Mouse (Mus musculus): ENCODE results near the gene Blvrb.

Blvrb gene

DNA sequence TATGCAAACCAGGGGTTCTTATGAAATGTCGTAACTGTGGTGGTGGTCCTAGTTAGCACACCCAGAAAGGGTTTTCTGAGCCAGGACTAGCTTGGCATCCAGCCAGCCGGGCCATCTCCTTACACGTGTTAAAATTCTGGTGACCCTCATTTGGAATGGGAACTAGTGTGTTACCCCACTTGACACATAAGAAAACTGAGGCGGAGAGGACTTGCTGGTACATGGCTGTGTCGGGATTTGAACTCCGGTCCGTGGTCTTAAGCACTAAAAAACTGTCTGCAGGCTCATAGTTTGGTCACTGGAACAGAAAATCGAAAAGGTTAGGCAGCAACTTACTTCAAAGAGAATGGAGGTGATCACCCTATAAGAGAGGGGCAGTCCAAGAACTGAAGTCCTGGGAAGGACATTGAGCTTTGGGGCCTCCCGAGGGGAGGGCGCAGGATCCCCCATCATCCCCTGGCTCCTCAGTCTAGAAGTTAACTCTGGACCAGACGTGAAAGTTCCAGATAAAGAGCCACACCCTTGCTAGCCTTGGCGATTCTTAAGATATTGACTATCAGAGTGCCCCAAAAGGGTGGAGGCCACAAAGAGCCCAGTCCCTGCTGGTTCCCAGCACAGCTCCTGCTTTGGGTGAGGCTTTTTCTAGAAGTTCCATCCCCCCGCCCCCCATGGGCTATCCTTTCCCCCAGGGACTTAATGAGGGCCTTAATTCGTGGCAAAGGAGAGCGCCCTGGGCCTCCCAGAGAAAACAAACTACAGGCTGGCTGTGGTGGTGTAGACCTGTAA, 836 bp downstream of the Blvrb start:
- DNase-seq (ENCODE audit: extremely low spot score, low spot score), result no peak

DNA sequence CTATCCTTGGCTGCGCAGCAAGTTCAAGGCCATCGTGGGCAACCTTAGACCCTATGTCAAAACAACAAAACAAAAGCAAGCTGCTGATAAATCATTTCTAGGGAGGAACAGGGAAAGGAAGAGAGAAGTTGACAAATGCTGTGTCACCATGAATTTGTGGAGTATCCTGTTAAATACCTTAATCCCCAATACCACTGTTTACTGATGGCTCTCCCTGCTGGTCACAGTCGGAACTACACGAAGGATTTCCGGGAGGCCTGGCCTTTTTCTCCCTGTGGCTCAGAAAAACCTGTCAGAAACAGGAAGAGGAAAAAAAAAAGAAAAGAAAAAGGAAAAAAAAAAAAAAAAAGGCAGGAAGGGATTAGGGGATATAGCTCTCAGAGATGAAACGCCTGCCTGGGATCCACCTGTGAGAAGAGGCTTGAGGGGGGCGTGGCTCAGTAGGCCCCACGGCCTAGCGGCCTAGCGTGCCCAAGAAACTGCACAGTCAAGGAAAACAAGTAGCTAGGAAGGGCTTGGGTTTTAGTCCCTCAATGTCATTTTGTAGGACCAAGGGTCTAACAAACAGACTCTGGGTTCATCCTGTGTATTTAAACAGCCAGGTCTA, 1.6 kb downstream of the Blvrb start:
- peak; percentile 36 for DNase-seq (ENCODE audit: extremely low spot score, low spot score)

DNA sequence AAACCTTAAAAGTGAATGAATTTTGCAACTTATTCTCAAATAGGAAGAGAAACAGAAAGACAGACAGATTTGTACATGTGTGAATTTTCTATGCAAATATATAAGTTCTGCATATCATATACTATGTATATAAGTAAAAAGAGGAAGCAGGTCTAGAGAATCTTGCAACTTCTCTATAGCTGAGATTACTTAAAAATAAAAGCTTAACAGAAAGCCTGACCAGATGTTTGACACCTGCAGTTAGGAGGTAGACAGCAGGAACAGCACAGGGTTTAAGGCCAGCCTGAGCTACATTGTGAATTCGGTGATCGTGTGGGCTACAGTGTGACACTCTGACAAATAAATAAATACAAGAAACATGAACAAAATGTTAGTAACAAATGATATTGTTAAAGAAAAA, 3.6 kb downstream of the Blvrb start:
- DNase-seq (ENCODE audit: extremely low spot score, low spot score), result no peak

DNA sequence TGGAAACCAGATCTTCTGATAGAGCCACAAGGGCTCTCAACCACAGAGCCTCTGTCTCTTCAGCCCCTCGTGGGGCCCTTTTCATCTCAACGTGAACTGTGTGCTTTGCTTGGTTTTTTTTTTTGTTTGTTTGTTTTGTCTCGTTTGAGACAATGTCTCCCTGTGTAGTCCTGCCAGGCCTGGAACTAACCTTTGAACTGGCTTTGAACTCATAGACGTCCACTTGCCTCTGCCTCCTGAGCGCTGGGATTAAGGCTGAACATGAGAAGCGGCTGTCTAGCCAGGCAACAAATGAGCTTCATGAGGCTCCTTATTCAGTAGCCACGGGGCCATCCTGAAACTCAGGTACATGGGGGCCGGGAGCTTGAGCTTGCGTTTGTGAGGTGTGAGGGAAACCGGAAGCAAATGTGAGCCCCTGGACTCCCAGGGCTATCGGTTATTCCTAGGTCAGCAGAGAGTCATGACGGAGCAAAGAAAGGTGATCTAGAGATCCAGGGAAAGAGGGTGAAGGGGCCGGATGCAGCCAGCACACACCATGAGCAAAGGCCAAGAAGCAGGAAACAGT, 4.5 kb downstream of the Blvrb start:
- DNase-seq (ENCODE audit: extremely low spot score, low spot score), result no peak

DNA sequence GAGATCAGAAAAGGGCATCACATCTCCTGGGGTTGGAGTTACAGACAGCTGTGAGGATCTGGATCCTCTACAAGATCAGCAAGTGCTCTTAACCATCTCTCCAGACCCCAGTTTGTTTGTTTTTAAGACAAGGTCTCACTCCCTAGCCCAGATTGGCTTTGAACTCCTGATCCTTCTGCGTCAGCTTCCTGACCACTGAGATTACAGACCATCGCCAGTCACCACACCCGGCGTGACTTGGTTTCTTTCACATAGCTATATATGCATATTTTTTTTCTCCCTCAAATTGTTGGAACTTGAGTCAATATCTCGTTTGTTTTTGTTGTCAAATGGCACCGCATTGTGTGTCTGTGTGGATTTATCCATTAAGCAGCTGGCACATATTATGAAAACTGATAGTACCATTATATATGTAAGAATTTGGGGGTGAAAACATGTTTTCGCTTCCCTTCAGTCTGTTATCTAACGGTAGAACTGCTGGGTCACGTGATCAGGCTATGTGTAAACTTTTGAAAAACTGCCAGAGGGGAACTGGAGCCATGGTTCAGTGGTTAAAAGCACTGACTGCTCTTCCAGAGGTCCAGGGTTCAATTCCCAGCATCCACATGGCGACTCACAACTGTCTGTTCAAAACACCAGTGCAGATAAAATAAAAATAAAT, 6.8 kb downstream of the Blvrb start:
- no peak for DNase-seq (ENCODE audit: extremely low spot score, low spot score)

DNA sequence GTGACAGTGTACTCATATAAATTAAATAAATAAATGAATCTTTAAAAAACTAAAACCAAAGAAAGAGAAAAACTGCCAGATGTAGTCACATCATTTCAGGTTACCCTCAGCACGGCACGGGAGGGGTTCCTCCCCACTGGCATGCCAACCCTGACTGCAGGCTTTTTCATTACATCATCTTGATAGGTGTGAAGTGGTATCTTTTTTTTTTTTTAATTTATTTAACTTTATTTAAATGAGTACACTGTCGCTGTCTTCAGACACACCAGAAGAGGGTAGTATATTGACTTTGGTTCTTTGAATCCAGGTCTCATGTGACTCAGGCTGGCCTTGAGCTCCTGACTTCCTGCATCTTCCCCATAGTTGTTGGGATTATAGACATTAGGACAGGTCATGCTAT, 7.5 kb downstream of the Blvrb start:
- no peak for DNase-seq (ENCODE audit: extremely low spot score, low spot score)

DNA sequence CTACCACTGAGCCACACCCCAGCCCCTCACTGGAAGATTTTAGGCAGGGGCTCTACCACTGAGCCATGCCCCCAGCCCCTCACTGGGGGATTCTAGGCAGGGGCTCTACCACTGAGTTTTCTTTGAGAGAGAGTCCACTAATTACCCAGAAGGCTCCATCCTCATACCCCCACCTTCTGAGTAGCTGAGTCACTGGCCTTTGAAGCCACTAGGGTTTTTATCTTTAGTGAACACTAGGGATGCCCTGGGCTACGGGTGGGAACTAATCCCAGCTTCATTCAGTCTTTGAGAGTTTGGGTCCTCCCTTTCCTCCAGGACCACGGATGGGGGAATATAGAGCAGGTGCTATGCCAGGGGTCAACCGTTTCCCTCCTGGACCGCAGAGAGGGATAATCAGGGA, 10.8 kb downstream of the Blvrb start:
- DNase-seq (ENCODE audit: extremely low spot score, low spot score), result no peak

DNA sequence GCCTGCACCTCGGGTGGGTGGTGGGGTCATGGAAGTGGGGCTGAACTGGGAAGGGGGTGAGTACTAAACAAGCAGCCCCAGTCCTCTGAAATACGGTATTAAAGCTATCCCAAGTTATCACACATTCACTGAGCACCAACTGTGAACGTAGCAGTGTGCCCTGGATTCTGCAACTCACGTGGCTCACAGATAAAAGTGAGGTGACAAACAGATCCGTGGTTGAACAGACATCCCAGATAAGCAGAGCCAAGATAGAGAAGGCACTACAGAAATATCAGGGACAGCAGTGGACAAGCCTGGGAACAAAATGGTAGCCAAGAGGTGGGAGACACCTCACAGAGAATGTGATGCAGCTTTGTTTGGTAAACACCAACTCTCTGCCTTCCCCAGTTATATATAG, 11.9 kb downstream of the Blvrb start:
- no peak for DNase-seq (ENCODE audit: extremely low spot score, low spot score)

DNA sequence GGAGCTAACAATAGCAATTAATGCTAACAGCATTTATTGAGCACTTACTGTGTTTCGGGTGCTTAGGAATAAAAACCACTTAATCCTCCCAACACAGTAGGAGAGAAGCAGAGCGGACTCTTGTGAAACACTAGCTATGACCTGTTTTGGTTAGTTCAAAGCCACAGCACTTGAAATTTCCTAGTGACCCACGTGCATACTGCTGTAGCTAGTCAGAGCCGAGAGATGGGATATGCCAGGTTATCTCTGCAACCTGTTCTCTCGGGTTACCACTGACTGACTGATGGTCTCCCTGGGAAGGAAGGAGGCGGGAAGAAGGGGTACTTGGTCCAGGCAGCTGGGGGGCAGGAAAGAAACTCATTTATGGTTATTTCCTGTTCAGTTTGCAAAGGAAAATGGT, 12.7 kb downstream of the Blvrb start:
- no peak for DNase-seq (ENCODE audit: extremely low spot score, low spot score)

DNA sequence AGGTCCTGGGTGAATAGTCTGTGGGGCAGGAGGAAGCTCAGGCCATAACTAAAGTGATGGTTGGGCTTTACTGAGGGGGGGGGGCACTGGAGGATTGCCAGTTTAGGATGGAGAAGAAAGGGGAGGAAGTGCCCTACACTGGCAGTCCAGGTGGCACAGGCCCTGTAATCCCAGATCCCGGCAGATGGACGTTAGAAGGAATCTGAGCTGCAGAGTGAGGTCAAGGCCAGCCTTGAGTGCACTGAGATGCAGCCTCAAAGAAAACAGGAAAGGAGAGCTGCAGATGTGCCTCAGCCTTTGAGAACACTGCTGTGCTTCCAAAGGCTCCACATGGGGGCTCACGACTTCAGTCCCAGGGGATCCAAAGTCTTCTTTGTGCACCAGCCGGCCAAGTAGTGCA, 19.9 kb downstream of the Blvrb start:
- no peak for DNase-seq (ENCODE audit: extremely low spot score, low spot score)

DNA sequence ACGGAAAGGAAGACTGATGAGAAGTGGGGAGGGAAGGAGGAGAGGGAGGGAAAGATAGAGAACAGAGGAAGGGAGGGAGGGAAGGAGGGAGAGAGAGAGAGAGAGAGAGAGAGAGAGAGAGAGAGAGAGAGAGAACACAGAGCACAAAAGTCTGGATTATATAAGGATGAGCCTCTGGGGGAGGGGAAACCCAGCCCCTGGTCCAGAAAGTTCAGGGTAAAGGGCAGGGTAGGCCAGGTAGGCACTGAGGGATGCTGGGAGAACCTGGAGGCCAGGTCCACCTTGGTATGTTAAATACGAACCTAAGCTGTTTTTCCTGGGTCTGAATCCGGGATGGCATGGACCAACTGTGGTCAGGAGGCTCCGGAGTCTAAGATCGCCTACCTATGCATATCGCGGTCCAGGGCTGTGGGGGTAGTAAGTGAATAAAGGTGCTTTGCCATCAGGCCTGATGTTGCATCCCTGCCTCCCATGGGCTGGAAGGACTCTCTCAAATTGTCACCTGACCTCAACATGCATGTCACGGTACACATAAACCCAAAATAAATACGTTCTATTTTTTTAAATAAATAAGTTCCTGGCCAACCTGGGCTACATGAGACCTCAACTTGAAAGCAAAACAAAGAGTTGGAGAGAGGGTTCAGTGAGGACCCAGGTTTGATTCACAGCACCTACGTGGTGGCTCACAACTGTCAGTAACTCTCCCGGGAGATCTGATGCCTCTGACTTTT, 23.8 kb downstream of the Blvrb start:
- DNase-seq (ENCODE audit: extremely low spot score, low spot score), result no peak

DNA sequence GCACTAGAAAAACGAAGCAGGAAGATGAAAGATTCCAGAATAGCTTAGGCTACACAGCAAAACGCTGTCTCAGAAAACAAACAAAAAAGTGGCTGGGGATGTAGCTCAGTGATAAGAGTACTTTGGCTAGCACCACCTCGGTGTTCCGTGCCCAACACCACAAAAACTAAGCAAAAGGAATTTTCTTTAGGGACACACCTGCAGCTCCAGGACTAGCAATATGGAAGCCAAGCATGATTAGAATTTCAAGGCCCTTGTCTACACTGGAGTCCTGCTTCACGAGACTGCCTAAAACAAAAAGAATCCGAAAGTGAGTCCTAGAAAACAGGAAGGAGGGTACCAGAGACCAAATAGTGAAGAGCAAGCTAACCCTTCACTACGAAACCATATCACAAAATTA, 24.8 kb downstream of the Blvrb start:
- no peak for DNase-seq (ENCODE audit: extremely low spot score, low spot score)

DNA sequence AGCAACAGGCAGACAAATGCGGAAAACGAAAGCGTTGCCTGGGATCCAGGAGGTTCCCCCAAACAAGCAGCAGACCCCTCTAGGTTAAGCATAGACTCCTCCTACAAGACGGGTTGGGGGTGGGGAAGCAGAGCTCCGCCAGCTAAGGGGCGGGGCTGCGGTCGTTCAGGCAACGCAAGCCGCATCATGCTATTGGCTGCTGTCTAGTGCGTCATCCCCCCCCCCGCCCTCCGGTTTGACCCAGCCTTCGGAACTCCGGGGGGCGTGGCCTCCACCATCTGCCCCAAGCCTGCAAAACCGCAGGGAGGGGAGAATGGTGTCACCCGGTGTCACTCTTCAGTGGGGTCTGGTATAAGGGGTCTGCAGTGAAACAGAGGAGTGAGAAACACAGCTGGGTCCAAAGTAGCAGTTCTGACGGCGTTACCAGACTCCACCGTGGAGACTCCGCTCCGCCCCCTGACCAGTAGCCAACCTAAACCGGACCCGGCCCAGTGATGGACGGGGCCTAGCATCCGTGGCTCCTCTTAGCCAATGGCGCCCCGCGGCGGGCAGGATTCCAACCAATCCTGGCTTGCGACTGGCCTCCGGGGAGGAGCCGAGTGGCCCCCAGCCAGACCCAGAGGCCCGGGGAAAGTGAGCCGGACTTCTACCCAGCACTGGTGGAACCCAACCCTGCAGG, 25.5 kb downstream of the Blvrb start, which contains the start of gene Sertad3:
Sertad3 (plus strand) TSS at position 613 of the 679 bp plus-strand sequence.
- DNase-seq (ENCODE audit: extremely low spot score, low spot score), result peak; percentile 99

DNA sequence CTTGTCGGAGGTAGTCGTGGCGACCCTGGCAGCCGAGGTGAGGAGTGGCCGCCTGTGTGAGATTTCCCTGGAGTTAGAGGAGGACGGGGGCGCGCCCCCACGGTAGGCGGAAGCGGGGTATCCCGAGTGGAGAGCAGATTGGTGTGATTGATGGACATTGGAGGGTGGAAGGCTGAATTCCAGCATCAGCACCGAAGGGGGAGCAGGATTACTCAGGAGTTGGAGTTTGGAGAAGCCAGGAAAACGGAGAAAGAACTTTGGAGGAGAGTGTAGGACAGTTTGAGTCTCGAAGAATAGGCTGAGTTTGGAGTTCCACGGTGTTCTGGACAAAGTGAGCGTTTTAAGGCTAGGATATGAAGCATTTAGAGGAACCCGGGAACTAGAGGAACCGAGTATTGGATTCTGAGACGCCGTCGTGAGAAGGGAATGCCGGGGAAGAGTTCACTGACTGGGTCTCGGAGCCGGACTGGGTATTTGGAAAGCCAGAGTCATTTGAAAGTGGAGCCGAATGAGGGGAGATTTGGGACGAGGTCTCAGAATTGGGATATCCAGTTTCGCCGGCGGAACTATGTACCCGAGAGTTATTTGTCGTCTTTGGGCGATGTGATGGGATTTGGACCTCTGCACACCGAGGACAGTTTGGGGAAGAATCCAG, 26.2 kb downstream of the Blvrb start:
- DNase-seq (ENCODE audit: extremely low spot score, low spot score), result no peak

DNA sequence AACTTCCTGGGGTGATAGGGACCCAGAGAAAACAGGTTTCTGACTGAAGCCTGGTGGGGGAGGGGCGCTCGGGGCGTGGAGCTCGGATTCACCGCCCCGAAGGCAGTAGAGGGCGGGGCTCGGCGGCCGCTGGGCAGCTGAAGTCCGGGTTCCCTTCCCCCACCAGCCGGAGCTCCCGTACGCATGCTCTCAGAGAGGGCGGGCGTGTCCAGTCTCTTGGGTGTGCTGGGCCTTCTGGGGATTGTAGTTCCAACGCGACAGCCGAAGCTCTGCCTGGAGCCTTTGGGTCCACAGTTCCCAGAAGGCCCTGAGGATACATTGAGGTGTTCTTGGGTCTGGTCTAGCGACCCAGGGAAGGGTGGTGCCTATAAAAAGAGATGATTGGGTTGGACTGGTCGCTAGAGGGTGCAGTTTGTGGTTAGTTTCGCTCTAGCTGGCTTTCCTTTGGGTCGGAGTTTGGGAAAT, 26.7 kb downstream of the Blvrb start:
- DNase-seq (ENCODE audit: extremely low spot score, low spot score), result peak; percentile 94

DNA sequence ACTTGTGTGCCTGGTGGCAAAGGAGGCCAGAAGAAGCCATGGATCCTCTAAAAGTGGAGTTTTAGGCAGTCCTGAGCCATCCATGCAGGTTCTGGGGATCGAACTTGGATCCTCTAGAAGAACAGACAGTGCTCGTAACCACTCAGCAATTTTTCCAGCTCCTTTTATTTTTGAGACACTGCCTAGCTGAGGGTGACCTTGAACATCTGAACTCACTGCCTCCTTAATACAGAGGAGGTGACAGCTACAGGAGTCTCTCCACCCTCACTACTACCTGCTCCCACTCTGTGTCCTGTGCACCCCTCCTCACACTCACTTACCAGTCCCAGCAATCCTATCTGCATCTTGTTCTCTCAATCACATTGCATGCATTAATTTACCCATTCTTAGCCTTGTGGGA, 27.8 kb downstream of the Blvrb start:
- DNase-seq (ENCODE audit: extremely low spot score, low spot score), result no peak

DNA sequence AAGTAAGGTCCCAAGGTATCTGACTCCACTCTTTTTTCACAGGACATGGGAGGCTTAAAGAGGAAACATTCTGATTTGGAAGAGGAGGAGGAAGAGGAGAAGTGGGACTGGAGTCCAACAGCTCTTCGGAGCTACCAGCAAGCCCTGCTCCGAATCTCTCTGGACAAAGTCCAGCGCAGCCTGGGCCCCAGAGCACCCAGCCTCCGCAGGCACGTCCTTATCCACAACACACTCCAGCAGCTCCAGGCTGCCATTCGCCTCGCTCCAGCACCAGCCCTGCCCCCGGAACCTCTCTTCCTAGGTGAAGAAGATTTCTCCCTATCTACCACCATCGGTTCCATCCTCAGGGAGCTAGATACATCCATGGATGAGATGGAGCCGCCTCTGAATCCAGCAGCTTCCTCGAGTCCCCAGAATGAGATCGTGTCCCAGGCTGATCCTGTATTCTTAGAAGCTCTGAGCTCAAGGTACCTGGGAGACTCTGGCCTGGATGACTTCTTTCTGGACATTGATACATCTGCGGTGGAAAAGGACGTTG, 28.4 kb downstream of the Blvrb start:
- no peak for DNase-seq (ENCODE audit: extremely low spot score, low spot score)

DNA sequence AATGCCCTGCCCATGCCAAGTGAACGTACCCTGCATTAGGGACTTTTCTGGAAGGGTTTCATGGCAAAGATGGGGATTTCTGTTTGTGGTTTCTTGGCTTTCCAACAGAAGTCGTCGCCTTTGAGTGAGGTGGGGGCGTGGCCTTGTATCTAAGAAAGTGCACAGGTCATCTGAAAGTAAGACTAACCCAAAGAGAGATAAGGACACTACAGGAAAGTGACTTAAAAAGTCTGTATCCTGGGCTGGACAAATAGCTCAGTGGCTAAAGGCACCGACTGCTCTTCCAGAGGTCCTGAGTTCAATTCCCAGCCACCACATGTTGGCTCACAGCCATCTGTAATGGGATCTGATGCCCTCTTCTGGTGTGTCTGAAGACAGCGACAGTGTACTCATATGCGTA, 30.8 kb downstream of the Blvrb start:
- no peak for DNase-seq (ENCODE audit: extremely low spot score, low spot score)

DNA sequence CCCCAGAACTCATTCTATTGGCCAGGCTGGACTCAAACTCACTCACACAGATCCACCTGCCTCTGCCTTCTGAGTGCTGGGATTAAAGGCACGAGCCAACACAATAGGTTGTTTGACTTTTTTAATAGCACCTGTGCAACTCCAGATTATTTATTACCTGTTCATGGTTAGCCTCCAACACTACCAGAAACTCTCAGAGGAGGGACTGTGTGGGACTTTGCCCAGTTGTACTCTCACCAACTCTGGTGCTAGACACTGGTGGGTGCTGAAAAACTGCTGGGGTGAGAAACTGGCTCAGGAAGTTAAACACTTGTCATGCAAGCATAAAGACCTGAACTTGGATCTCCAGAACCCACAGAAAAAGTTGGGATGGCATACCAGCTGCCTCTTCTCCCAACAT, 32.0 kb downstream of the Blvrb start:
- no peak for DNase-seq (ENCODE audit: extremely low spot score, low spot score)

DNA sequence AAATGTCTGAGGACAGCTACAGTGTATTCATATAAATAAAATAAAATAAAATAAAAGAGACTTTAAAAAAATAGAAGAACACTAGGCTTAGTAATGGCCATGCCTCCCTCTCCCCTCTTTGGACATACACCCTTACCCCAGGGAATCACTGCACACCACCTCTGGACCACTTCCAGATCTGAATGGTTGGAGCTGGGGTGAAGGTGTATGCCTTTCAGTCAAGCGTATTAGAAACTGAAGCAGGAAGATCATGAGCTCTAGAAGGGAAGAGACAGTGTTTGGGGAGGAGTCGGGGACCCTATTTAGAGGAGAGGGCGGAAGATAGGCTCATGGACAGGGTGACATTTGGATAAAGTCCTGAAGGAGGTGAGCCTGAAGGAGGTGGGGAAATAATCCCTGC, 32.7 kb downstream of the Blvrb start:
- DNase-seq (ENCODE audit: extremely low spot score, low spot score), result no peak
